Mouse (Mus musculus): ENCODE results near the gene Ctsm.
"Not testable (repeated sequence)": the region's sequence is repeated elsewhere in the genome, so short reads cannot be mapped to it uniquely, and the experiment has no call there.

The Ctsm gene

DNA sequence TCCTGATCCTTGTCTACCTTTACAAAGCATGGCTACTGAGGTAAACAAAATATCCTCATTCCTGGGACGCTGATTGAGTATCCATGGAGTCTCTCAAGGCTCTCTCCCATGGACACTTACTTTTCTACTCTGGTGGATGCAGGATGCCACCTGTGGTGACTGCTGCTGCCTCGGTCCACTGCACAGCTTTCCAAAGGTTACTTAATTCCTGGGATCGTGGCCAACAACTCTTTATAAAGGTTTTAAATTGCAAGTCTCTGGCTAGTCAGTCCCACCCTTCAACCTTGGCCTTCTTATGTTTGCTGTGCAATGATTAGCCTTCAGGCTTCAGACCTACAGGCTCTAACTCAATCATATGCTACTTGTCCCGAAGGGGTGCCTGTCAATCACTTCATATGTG is at the start of gene Ctsm:
TSS of gene Ctsm (minus strand) at position 209 of the 400 bp plus-strand sequence.
- DNase-seq: no peak

DNA sequence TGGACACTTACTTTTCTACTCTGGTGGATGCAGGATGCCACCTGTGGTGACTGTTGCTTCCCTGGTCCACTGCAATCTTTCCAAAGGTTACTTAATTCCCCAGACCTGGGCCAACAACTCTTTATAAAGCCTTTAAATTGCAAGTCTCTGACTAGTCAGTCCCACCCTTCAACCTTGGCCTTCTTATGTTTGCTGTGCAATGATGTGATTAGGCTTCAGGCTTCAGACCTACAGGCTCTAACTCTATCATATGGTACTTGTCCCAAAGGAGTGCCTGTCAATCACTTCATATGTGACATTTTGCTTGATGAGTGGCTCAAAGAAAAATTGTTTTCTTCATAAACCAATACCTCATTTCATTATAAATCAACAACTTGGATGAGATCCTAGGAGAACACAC is 28.4 kb upstream of the Ctsm start, which contains the start of gene Cts3:
TSS of gene Cts3 (minus strand) at position 101 of the 400 bp plus-strand sequence.
- no peak for DNase-seq

DNA sequence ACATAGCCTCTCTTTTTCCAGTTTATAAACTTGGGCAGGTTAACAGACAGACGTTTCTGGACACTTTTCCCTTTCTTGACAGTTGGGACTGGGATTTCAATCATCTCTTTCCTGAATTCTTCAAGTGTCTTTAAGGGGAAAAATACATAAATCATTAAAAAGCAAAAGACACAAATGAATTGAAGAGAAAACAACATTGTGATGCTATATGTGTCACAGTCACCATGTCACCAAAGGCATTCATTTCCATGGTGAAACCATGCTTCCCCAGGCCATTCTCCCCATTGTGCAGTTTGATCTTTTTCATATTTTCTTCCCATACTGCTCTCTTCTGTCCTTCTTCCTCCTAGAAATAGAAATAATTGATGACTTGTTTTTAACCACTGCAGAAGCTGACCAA is 26.4 kb upstream of the Ctsm start, which contains the start of gene Gm49352:
TSS of gene Gm49352 (minus strand) at position 101 of the 400 bp plus-strand sequence.
- DNase-seq: not testable (repeated sequence)

Data from spleen, adult 18-20 months (tissue).